Mouse (Mus musculus): ENCODE data around the gene Cotl1. TPM values are rescaled to one million over a fixed set of nuclear protein-coding genes. Genes with fewer than 3 reads are reported as not detected.

Cotl1 gene
- polyA plus RNA-seq (2012; rRNA removed), result 169 and 192 TPM in 2 replicates

DNA sequence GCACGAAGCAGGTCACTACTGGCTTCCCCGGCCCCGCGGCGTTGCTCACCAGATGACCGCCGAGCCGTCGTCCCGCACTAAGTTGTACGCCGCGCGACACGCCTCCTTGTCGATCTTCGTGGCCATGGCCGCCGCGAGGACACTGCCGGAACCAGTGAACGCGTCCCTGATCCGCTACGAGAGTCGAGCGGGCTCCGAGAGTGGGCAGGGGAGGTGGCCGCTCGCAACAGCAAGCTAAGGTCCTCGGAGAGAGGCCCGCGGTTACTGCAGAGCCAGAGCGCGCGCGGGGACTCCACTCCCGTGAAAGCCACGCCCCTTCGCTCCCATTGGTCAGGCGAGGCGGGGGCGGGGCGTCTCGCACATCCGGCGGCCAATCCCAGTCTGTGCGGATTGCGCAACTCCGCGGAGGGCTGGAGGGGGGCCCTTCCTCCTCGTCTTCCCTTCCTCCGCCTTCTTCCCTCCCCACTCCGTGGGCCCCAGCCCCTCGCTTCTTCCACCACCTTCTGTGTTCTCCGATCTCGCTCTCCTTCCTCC lies at the start of gene Cotl1:
Gene Cotl1, minus strand, starts transcription at position 270 of the 534 bp plus-strand sequence.

DNA sequence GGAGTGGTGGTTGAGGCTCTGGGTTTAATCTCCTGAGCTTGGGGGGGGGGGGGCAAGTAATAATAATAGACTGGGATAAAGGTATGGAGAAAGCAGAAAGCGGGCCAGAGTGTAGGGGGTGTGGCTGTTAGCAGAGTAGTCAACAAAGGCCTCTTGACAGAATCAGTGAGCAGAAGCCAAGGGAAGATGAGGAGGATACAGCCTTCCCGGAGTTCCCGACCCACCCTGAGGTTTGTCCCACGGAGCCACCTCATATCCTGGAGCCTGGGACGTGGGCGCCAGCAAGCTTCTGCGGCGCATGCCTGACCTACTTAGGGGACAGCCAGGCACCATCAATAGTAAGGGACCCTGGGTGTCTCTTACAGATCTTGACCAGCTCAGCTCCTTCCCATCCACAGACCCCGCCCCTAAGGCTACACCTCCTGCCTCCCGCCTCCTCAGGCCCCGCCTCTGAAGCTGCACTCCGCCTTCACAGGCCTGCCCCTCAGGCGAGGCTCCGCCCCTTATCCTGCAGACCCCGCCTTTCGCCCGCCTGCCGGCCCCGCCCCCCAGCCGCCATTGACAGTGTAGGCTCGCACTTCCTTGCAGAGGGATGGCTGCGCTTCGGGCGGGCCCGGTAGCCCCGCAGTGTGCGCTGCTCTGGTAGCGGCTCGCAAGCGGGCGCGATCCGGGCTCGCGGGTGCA lies 21.5 kb upstream of the Cotl1 start, which contains the start of gene Klhl36:
Gene Klhl36, plus strand, starts transcription at position 561 of the 684 bp plus-strand sequence.

DNA sequence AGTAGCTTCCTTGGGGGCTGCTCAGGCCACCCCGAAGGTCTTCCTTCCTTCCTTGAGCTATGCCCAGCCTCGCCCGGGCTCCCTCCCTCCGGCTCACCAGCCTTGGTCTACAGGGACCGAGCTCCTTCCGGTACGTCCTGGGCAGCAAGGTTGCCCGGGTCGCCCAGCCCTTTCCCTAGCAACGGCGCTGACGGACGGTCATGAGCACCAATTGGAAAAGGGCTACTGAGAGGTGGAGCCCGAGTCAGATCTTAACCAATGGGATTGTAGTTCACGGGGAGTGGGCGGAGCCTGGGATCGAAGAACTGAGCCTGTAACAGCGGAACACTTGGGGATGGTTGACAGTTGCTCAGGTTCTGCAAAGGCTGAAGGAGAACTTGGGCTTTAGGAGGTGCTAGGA lies 62.1 kb downstream of the Cotl1 start, which contains the start of gene Tldc1:
Gene Tldc1, minus strand, starts transcription at position 154 of the 400 bp plus-strand sequence.

Other genes starting within 250 kb of the Cotl1 start
- 38.8 and 42.2 TPM in 2 replicates for gene Taf1c, start 235.3 kb downstream of the Cotl1 start, polyA plus RNA-seq (2012; rRNA removed)
- gene Adad2, start 227.8 kb downstream of the Cotl1 start, polyA plus RNA-seq (2012; rRNA removed), result 0.16 TPM in 1 of 2 replicates, not detected in the other
- 1.5 and 1.8 TPM in 2 replicates for gene Kcng4, start 204.9 kb downstream of the Cotl1 start, polyA plus RNA-seq (2012; rRNA removed)
- gene Wfdc1, start 174.2 kb downstream of the Cotl1 start, polyA plus RNA-seq (2012; rRNA removed), result 158 and 167 TPM in 2 replicates
- gene Atp2c2, start 140.5 kb downstream of the Cotl1 start, polyA plus RNA-seq (2012; rRNA removed), result 66.6 and 75.5 TPM in 2 replicates
- gene Tldc1, start 62.1 kb downstream of the Cotl1 start, polyA plus RNA-seq (2012; rRNA removed), result 13.4 and 15.5 TPM in 2 replicates
- gene Klhl36, start 21.7 kb upstream of the Cotl1 start, polyA plus RNA-seq (2012; rRNA removed), result 21.8 and 35.2 TPM in 2 replicates
- 65.5 and 70.6 TPM in 2 replicates for gene Usp10, start 69.8 kb upstream of the Cotl1 start, polyA plus RNA-seq (2012; rRNA removed)
- 28.4 and 30.8 TPM in 2 replicates for gene Gm20388, start 70.3 kb upstream of the Cotl1 start, polyA plus RNA-seq (2012; rRNA removed)
- 24.6 and 25.2 TPM in 2 replicates for gene Crispld2, start 151.9 kb upstream of the Cotl1 start, polyA plus RNA-seq (2012; rRNA removed)

Data from colon, adult 2 months (tissue).